Mouse (Mus musculus) brown adipose tissue, adult 24 weeks (tissue): ENCODE measurements around the gene Nckap5. TPM values are rescaled to one million over a fixed set of nuclear protein-coding genes. Genes with fewer than 3 reads are reported as not detected.
"Not testable (repeated sequence)": the region's sequence is repeated elsewhere in the genome, so short reads cannot be mapped to it uniquely, and the experiment has no call there.

Experiments used
- H3K27ac ChIP-seq: fragments of 200-500 bp; replicated peaks from 2 replicates; pipeline ENCODE4 v1.5.1; 2012; ENCODE audit warnings: low read depth, mild to moderate bottlenecking, low read length
- H3K4me1 ChIP-seq: fragments of 200-500 bp; 2 replicates; pipeline ENCODE4 v1.6.1; 2012; ENCODE audit warnings: low read length, mixed read lengths; ENCODE audit not compliant: control insufficient read depth, insufficient read depth, insufficient read length
- H3K4me3 ChIP-seq: fragments of 200-500 bp; 2 replicates; pipeline ENCODE4 v1.5.1; 2012; ENCODE audit warnings: low read depth, mild to moderate bottlenecking, low read length, moderate library complexity; ENCODE audit not compliant: insufficient read depth
- polyA plus RNA-seq: library from polyadenylated mRNA; stranded (reverse); fragments of >200 nt; gene quantifications from 2 replicates; pipeline ENCODE4 v1.2.4, GENCODE M21; 2012; ENCODE audit not compliant: missing spikeins, insufficient read depth, insufficient read length

Nckap5 gene
- polyA plus RNA-seq, 1 experiment = 1.4 TPM

DNA sequence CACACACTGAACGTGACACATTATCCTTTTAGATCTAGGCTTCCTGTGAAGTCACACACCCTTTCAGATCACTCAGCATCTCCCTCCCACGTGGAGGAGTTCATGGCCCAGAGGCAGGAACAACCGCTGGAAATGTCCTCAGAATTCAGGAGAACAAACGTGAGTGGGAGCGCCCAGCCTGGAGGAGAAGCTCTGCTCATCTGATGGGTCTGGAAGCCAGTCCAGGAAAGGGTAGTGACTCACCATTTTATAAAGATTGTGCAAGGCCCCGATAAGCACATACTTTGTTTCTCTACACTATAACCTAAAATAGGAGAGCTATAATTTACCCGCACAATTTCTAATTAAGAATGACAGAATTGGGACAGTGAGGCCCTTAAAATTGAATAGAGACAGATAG, 24.1 kb downstream of the Nckap5 start:
- Histone ChIP-seq H3K4me3 (no peak overlapping the region), H3K27ac (no peak overlapping the region), H3K4me1 (no peaks in the 10 kb centered on the region)

DNA sequence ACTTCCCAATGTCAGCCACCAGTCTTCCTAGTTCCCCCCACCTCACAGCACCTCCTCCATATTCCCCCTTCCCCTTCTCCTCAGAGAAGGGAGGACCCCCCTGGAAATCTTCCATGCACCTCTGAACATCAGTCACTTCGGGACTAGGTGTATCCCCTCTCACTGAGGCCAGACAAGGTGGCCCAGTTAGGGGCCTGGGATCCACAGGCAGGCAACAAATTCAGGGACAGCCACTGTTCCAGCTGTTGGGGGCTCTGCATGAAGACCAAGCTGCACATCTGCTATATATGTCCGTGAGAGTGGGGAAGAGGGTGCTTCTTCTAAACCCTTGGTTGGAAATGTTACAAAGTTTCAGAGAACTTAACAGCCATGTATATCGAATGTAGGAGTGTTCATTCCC, 28.2 kb downstream of the Nckap5 start:
- Histone ChIP-seq H3K4me1 (no peaks in the 10 kb centered on the region), H3K4me3 (no peak overlapping the region), H3K27ac (no peak overlapping the region)

DNA sequence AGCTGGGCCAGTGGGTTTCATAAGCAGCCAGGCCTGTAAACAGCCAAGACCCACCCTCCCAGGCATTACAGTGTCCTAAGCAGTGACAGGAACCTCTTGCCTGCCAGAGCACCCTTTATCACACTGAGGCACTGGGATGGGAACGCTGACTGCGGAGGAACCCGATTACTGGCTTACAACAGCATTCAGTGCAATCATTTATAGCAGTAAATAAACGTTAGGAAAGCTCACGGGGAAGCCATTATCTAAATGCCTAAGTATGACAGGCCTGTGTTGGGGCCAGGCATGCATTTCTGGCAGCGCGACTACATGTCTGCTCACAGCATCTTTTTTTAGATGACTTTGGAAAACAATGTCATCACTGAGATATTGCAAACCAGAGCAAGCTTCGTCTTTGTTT, 28.9 kb downstream of the Nckap5 start:
- H3K27ac ChIP-seq = no peak overlapping the region
- no peak overlapping the region for H3K4me3 ChIP-seq
- H3K4me1 ChIP-seq = no peaks in the 10 kb centered on the region

DNA sequence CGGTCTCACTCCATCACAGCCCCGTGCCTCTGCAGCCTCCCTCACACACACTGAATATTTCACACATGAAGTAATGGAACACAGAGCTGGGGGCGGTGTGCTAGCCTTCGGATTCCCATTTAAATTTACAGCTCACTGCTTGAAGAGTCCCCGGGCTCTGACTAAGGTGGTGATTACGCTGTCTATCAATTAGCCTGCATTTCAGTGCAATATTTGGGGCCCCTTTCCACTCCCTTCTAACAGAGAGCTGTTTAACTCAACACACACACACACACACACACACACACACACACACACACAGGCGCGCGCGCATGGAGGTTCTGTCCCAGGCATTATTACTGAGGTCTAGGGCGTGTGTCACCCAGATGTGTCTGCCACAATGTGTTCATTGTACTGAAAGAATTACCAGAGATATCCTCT, 31.2 kb downstream of the Nckap5 start:
- no peak overlapping the region for H3K27ac ChIP-seq
- no peak overlapping the region for H3K4me3 ChIP-seq
- H3K4me1 ChIP-seq = no peaks in the 10 kb centered on the region

DNA sequence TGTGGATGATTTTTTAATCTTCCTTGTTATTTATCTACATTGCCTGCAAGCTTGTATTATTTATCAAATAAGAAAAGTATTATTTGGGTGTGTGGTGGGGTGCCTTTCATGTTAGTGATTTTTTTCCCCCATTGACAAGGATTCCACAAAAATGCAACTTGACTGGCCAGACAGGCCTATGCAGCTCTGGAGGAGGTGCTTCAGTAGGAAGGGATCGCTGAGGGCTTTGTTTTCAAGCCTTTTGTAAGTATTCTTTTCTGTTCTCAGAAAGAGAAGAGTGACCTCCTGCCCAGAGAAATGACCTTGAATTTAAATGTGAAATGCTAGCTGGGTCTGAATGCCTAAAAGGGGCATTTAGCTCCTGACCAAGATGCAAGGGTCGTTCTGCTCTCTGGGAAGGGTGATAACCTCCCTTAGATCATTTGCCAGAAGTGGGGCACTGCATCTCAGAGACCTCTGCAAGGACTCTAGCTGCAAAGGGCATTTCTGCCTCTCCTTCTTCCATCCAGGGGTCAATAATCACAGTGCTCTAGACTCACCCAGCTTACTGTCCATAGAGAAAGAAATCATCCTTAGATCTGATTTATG, 50.2 kb downstream of the Nckap5 start:
- H3K4me3 ChIP-seq, H3K4me1 ChIP-seq, H3K27ac ChIP-seq: not testable (repeated sequence)

DNA sequence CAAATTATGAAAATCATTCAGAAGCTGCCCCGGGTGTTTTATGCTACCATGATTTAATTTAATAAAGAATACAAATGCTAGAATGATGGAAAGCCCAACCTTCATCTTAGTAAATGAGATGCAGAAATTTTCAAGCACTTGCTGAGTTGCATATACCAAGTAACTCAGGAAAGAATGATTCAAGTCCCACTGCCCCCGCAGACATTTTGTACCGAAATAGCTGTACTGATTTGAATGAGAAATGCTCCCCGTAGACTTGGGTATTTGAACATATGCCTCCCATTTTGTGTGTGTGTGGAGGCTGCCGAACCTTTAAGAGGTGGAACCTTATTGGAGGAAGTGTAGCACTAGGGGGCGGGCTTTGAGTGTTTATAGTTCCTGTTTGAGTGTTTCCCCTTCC, 56.7 kb downstream of the Nckap5 start:
- not testable (repeated sequence) for H3K4me3 ChIP-seq, H3K27ac ChIP-seq, H3K4me1 ChIP-seq

DNA sequence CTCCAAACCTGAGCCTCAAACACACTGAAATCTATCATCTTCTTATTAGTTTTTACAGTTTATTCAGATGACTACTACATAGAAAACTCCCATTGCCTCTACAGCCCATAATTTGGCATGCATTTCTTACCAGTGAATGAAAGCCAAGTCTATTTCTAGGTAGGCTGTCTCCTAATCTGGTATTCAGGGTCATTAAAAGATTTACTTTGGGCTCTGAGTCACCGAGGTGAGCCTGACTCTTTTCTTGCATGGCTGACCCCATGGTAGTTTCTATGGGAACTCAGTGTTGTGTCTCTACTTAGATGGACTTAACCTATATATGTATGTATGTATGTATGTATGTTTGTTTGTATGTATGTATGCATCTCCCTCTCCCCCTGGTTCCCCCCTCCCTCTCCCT, 63.6 kb downstream of the Nckap5 start:
- Histone ChIP-seq H3K27ac (no peak overlapping the region), H3K4me3 (no peak overlapping the region), H3K4me1 (no peaks in the 10 kb centered on the region)

DNA sequence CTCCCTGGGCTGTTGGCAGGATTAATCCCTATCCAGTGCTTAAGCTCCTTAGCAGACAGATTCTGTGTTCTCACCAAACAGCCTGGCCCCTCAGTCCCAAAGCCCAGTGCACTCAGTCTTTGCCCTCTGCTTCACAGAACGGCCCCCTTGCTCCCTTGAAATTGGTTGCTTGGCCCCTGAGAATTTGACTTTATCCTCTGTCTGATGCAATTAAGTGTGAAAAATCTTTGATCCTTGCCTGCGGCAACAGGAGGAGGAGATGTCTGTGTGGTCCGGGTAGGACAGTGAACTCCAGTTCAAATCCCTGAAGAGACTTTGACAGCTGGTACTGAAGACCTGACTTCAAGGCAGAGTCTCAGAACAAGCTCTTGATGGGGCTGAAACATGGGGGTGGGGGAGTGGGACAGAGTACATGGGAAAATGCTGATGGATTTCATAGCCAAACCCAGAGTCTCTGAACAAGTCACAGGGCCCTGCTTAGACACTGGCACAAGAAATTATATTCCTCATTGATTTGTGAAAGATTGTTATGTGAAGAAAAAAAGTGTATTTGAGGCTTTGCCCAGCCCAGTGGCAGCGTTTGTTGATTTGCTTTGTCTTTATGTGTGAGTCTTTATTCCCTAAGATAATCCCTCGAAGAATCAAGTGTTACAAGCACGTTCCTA, 65.0 kb downstream of the Nckap5 start:
- Histone ChIP-seq H3K27ac (no peak overlapping the region), H3K4me3 (no peak overlapping the region), H3K4me1 (no peaks in the 10 kb centered on the region)

DNA sequence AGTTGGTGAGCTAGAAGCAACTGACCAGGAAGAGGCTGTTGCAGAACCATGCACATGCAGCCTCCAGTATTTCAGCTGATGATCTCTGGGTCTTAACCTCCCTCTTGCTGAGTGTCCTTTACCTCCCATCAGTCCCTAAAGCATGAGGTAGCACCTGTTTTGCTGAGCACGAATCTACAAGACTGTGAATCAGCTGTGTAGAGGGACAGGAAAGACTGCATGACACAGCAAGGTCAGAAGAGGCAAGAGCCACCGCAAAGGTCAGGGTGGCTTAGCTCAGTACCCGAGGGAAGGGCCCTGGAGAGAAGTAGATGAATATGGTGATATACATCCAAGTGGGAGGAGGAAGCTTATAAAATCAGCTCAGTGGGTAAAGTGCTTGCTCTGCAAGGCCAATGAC, 66.4 kb downstream of the Nckap5 start:
- Histone ChIP-seq H3K4me3 (no peak overlapping the region), H3K27ac (no peak overlapping the region), H3K4me1 (no peaks in the 10 kb centered on the region)

DNA sequence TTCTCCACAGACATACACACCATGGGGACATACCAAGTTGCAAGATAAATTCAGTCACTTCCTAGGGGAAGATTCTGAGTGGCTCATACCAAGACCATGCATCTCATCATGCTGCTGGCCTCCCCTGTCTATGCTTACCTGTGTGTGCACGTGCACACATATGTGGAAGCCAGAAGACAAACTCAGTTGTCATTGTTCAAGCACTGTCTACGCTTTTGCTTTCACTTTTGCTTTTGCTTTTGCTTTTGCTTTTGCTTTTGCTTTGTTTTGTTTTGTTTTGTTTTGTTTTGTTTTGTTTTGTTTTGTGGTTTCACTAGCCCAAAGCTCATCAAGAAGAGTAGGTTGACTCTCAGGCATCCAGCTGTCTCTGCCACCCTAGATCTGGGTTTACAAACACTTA, 67.4 kb downstream of the Nckap5 start:
- Histone ChIP-seq H3K4me3 (no peak overlapping the region), H3K27ac (no peak overlapping the region), H3K4me1 (no peaks in the 10 kb centered on the region)

DNA sequence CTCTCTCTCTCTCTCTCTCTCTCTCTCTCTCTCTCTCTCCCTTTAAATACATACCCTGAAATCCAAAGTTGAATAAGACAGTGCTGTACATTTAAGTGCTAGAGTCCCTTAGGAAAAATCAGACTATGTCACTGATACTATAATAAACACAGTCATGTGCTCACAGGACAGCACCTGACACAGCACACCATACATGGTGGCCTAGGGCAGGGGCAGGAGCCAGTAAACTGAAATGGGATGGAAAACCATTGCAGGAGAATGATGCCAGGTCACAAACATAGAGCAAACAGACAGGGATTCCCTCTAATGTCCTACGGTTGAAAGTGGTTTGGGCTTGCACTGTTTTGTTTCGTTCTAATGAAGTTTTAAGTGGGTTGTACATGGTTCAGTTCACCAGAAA, 70.2 kb downstream of the Nckap5 start:
- Histone ChIP-seq H3K4me3 (no peak overlapping the region), H3K4me1 (no peaks in the 10 kb centered on the region), H3K27ac (no peak overlapping the region)

DNA sequence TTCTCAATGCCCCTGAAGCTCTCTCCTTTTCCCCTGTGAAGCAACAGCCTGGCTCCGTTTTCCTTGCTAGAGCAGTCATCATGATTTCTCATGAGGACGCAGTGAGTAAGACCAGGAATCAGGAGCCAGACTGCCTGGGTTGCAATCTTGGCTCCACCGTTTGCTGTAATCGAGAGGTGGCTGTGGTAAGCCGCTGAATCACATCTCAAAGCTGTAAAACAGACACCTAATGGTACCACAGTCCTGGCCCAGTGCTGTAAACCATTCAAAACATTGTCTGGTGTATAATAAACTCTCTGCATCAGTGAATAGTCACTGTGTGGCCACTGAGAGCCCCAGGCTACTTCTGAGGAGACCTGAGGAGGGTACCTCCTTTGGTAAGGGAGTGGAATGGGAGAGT, 74.9 kb downstream of the Nckap5 start:
- Histone ChIP-seq H3K4me1 (no peaks in the 10 kb centered on the region), H3K27ac (no peak overlapping the region), H3K4me3 (no peak overlapping the region)

DNA sequence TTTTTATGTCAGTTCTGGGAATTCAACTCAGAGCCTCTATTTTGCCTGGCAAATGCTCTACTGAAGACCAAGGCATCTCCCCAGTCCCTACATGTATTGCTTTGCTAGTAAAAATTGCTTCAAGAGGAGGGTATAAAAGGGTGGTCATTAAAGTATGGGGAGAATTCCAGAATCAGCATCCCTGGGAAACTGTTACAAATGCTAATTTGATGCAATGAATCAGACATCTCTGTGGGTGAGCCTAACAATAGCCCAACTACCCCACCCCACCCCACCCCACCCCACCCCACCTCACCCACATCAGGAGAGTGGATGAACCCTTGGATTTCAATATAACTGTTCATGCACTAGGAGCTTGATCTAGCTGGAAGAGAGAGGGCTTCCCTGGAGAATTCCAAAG, 77.0 kb downstream of the Nckap5 start:
- H3K4me1 ChIP-seq = no peaks in the 10 kb centered on the region
- H3K4me3 ChIP-seq = no peak overlapping the region
- H3K27ac ChIP-seq = no peak overlapping the region

DNA sequence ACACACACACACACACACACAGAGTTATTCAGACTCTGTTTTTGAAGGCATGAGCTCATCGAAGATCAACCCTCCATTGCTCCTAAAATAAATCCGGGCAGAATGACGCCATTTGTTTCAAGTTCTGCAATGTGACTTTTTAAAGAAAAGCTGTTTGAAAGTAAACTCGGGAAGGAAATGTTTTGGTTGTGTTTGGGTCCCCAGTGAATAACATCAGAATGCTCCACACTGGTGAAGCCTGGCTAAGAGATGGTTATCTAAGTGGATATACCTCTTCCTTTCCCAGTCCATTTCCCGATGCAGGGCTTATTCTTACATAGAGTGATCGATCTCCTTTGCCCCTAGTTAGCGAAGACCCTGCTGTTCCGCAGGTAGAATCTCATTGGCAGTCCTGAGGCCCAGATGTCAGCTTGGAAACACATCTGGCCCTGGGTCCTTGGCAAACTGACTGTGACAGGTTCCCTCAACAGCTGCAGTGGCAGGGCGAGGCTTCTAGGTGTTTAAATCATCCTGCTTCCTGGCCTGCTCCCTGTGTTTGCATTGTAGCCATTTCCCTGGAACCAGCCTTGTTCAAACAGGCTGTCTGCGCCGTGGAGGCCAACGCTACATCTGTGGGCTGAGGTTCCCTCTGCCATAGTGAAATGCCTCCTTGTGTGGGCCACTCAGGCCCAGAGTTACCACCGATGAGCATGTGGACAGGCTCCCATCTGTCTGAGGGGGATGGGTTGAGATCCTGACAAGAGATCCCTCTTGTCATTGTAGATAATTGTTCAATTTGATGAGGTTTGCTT, 78.2 kb downstream of the Nckap5 start:
- H3K27ac ChIP-seq = no peak overlapping the region
- no peak overlapping the region for H3K4me3 ChIP-seq
- no peaks in the 10 kb centered on the region for H3K4me1 ChIP-seq

DNA sequence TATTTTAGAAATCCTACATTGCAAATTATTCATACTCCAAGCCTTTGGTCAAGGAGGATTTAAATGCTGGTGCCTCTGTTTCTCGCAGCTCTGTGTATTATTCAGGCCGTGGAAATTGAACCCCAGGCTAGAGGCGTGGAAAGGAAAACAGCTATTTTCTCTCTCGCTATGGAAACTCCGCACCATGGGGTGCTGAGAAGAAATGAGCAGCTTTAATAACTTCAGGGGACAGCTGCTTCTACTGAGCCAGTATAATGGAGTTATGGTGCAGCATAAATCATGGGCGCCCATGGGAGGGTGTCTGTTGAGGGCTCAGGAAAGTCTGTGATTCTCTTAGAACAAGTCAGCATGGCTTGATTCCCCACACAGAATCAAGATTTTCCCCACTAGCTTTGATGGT, 79.5 kb downstream of the Nckap5 start:
- H3K4me3 ChIP-seq = no peak overlapping the region

DNA sequence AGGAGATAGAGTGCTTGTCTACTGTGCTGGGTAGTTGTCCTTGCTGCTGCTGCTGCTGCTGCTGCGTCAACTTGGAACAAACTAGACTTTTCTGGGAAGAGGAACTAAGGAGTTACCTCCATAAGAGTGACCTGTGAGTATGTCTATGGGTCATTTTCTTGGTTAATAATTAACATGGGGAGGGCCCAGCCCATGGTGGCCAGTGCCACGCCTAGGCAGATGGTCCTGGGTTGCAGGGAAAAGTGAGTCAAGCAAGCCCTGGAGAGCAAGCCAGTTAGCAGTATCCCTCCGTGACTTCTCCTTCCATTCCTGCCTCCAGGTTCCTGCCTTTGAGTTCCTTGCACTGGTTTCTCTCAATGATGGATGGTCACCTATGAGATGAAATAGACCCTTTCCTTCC, 80.4 kb downstream of the Nckap5 start:
- Histone ChIP-seq H3K4me1 (no peaks in the 10 kb centered on the region), H3K27ac (no peak overlapping the region), H3K4me3 (no peak overlapping the region)

More for the DNA sequence above, 79.5 kb downstream of the Nckap5 start:
- Histone ChIP-seq H3K4me1 (no peaks in the 10 kb centered on the region), H3K27ac (no peak overlapping the region)
